Mouse (Mus musculus): ENCODE results near the gene Rnf181. TPM values are rescaled to one million over a fixed set of nuclear protein-coding genes. Genes with fewer than 3 reads are reported as not detected.

Rnf181 gene
- polyA plus RNA-seq, 1 experiment from 2014 or later, result 103 TPM

GRCm38 (mm10) chr6:72340481-72340880 is 26.3 kb downstream of the Rnf181 start:
- ATAC-seq (ENCODE audit: low FRiP score, low TSS enrichment), result no peak
- peaks cover 48% of the 10 kb centered on the region for H3K36me3 ChIP-seq (ENCODE audit: control insufficient read depth, insufficient read depth, low read length)
- WGBS, result 57% methylated on average over 2 of the region's 2 CpGs

GRCm38 (mm10) chr6:72333111-72333510 is 33.6 kb downstream of the Rnf181 start:
- Histone ChIP-seq H3K27me3 (ENCODE audit: control insufficient read depth, insufficient read depth, low read length) (no peaks in the 10 kb centered on the region), H3K36me3 (ENCODE audit: control insufficient read depth, insufficient read depth, low read length) (peaks cover 78% of the 10 kb centered on the region), H3K4me3 (ENCODE audit: low read length) (no peak overlapping the region), H3K4me2 (replicated peaks; ENCODE audit: low read depth, low read length) (no peak overlapping the region), H3K9me3 (ENCODE audit: control insufficient read depth, low read length) (no peaks in the 10 kb centered on the region), H3K9ac (ENCODE audit: low read depth, low read length) (no peak overlapping the region), H3K27ac (ENCODE audit: low read depth, low read length) (no peak overlapping the region), H3K4me1 (ENCODE audit: control insufficient read depth, insufficient read depth, low read length) (no peaks in the 10 kb centered on the region)
- ATAC-seq (ENCODE audit: low FRiP score, low TSS enrichment), result no peak
- 70% methylated on average over 5 of the region's 5 CpGs for WGBS

More at GRCm38 (mm10) chr6:72340481-72340880, 26.3 kb downstream of the Rnf181 start:
- H3K9me3 ChIP-seq (ENCODE audit: control insufficient read depth, low read length), result no peaks in the 10 kb centered on the region
- H3K4me1 ChIP-seq (ENCODE audit: control insufficient read depth, insufficient read depth, low read length), result peaks cover 14% of the 10 kb centered on the region
- H3K4me3 ChIP-seq (ENCODE audit: low read length), result no peak overlapping the region
- H3K9ac ChIP-seq (ENCODE audit: low read depth, low read length), result no peak overlapping the region
- no peaks in the 10 kb centered on the region for H3K27me3 ChIP-seq (ENCODE audit: control insufficient read depth, insufficient read depth, low read length)
- H3K4me2 ChIP-seq (replicated peaks; ENCODE audit: low read depth, low read length), result no peak overlapping the region
- no peak overlapping the region for H3K27ac ChIP-seq (ENCODE audit: low read depth, low read length)

- Histone ChIP-seq H3K9ac (ENCODE audit: low read depth, low read length) (no peak overlapping the region), H3K36me3 (ENCODE audit: control insufficient read depth, insufficient read depth, low read length) (peaks cover 74% of the 10 kb centered on the region), H3K27me3 (ENCODE audit: control insufficient read depth, insufficient read depth, low read length) (no peaks in the 10 kb centered on the region), H3K9me3 (ENCODE audit: control insufficient read depth, low read length) (no peaks in the 10 kb centered on the region), H3K4me2 (replicated peaks; ENCODE audit: low read depth, low read length) (no peak overlapping the region), H3K4me1 (ENCODE audit: control insufficient read depth, insufficient read depth, low read length) (no peaks in the 10 kb centered on the region), H3K27ac (ENCODE audit: low read depth, low read length) (no peak overlapping the region), H3K4me3 (ENCODE audit: low read length) (no peak overlapping the region)
- ATAC-seq (ENCODE audit: low FRiP score, low TSS enrichment), result no peak
- WGBS, result 94% methylated on average over 4 of the region's 4 CpGs
Measured at GRCm38 (mm10) chr6:72330133-72330532, 36.6 kb downstream of the Rnf181 start.

GRCm38 (mm10) chr6:72329019-72329418 is 37.7 kb downstream of the Rnf181 start:
- Histone ChIP-seq H3K4me2 (replicated peaks; ENCODE audit: low read depth, low read length) (no peak overlapping the region), H3K27me3 (ENCODE audit: control insufficient read depth, insufficient read depth, low read length) (no peaks in the 10 kb centered on the region), H3K27ac (ENCODE audit: low read depth, low read length) (no peak overlapping the region), H3K4me3 (ENCODE audit: low read length) (no peak overlapping the region), H3K9ac (ENCODE audit: low read depth, low read length) (no peak overlapping the region), H3K4me1 (ENCODE audit: control insufficient read depth, insufficient read depth, low read length) (no peaks in the 10 kb centered on the region), H3K9me3 (ENCODE audit: control insufficient read depth, low read length) (no peaks in the 10 kb centered on the region), H3K36me3 (ENCODE audit: control insufficient read depth, insufficient read depth, low read length) (peaks cover 82% of the 10 kb centered on the region)
- ATAC-seq (ENCODE audit: low FRiP score, low TSS enrichment), result no peak
- 93% methylated on average over 5 of the region's 5 CpGs for WGBS

DNA sequence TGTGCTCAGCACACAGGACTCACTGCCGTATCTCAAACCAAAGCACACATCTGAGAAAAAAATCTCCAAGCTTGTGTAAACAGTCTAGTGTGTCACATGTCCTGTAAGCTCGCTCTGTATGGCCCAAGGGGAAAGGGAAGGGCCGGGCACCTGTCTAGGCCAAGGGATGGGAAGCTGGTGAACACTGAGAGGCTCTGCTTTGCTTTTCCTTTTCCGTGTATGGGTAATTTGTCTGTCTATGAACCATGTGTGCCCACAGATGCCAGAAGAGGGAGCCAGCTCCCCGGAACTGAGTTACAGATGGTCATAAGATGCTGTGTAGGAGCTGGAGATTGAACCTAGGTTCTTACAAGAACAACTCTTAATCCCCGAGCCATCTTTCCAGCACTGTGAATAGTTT is 40.5 kb downstream of the Rnf181 start:
- no peak overlapping the region for H3K4me2 ChIP-seq (replicated peaks; ENCODE audit: low read depth, low read length)
- WGBS, result 77% methylated on average over 6 of the region's 6 CpGs
- H3K36me3 ChIP-seq (ENCODE audit: control insufficient read depth, insufficient read depth, low read length), result peaks cover 82% of the 10 kb centered on the region

GRCm38 (mm10) chr6:72323786-72324508 is 42.8 kb downstream of the Rnf181 start:
- H3K9ac ChIP-seq (ENCODE audit: low read depth, low read length), result no peak overlapping the region
- ATAC-seq (ENCODE audit: low FRiP score, low TSS enrichment), result no peak
- H3K27ac ChIP-seq (ENCODE audit: low read depth, low read length), result no peak overlapping the region
- H3K4me2 ChIP-seq (replicated peaks; ENCODE audit: low read depth, low read length), result no peak overlapping the region
- H3K4me1 ChIP-seq (ENCODE audit: control insufficient read depth, insufficient read depth, low read length), result no peaks in the 10 kb centered on the region
- WGBS, result 94% methylated on average over 6 of the region's 6 CpGs
- H3K27me3 ChIP-seq (ENCODE audit: control insufficient read depth, insufficient read depth, low read length), result no peaks in the 10 kb centered on the region
- H3K4me3 ChIP-seq (ENCODE audit: low read length), result no peak overlapping the region
- no peaks in the 10 kb centered on the region for H3K9me3 ChIP-seq (ENCODE audit: control insufficient read depth, low read length)
- peaks cover 91% of the 10 kb centered on the region for H3K36me3 ChIP-seq (ENCODE audit: control insufficient read depth, insufficient read depth, low read length)

More for the DNA sequence above, 40.5 kb downstream of the Rnf181 start:
- Histone ChIP-seq H3K9me3 (ENCODE audit: control insufficient read depth, low read length) (no peaks in the 10 kb centered on the region), H3K4me3 (ENCODE audit: low read length) (no peak overlapping the region), H3K27me3 (ENCODE audit: control insufficient read depth, insufficient read depth, low read length) (no peaks in the 10 kb centered on the region), H3K4me1 (ENCODE audit: control insufficient read depth, insufficient read depth, low read length) (no peaks in the 10 kb centered on the region), H3K9ac (ENCODE audit: low read depth, low read length) (no peak overlapping the region), H3K27ac (ENCODE audit: low read depth, low read length) (no peak overlapping the region)
- ATAC-seq (ENCODE audit: low FRiP score, low TSS enrichment), result no peak

DNA sequence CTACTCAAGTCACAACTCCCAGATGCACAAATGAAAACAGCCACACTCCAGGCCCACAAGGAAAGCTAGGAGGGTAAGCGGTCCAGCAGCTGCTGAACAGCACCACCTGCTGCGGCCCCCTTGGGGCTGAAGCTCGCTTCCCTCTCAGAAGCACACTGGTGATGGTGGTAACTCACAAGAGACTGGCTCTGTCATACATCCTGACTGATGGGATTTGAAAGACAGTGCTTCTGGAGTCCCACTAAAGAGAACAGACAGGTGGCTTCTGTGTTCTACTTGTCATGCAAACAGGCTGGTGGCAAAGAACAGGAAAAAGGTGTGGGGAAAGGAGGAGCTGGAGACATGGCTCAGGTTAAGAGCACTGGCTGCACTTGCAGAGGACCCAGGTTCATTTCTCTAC is 43.8 kb downstream of the Rnf181 start:
- ATAC-seq (ENCODE audit: low FRiP score, low TSS enrichment), result no peak
- H3K27ac ChIP-seq (ENCODE audit: low read depth, low read length), result no peak overlapping the region
- H3K9ac ChIP-seq (ENCODE audit: low read depth, low read length), result no peak overlapping the region
- no peaks in the 10 kb centered on the region for H3K4me1 ChIP-seq (ENCODE audit: control insufficient read depth, insufficient read depth, low read length)
- H3K9me3 ChIP-seq (ENCODE audit: control insufficient read depth, low read length), result no peaks in the 10 kb centered on the region
- H3K36me3 ChIP-seq (ENCODE audit: control insufficient read depth, insufficient read depth, low read length), result peaks cover 91% of the 10 kb centered on the region
- H3K4me3 ChIP-seq (ENCODE audit: low read length), result no peak overlapping the region
- 91% methylated on average over 3 of the region's 3 CpGs for WGBS
- H3K27me3 ChIP-seq (ENCODE audit: control insufficient read depth, insufficient read depth, low read length), result no peaks in the 10 kb centered on the region
- H3K4me2 ChIP-seq (replicated peaks; ENCODE audit: low read depth, low read length), result no peak overlapping the region

DNA sequence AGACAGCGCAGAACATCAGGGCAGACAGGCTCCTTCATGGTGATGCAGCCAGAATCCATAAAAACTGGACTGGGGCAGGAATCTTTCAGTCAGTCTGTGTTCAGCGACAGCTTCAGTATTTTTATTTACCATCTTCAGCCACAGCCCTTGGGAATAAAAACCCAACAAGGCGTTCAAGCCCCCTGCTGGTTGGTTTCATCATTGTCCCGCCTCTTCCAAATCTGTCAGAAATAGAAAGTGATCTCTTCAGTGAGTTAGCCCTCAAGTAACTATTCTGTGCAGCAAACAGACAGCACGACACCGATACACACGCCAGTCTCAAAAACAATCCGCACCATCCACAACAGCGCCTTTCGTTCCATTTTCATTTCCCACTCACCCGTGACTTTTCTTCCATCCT is 47.7 kb downstream of the Rnf181 start:
- Histone ChIP-seq H3K4me3 (ENCODE audit: low read length) (no peak overlapping the region), H3K4me2 (replicated peaks; ENCODE audit: low read depth, low read length) (no peak overlapping the region), H3K36me3 (ENCODE audit: control insufficient read depth, insufficient read depth, low read length) (peaks cover 74% of the 10 kb centered on the region), H3K4me1 (ENCODE audit: control insufficient read depth, insufficient read depth, low read length) (no peaks in the 10 kb centered on the region), H3K27me3 (ENCODE audit: control insufficient read depth, insufficient read depth, low read length) (no peaks in the 10 kb centered on the region), H3K9ac (ENCODE audit: low read depth, low read length) (no peak overlapping the region), H3K27ac (ENCODE audit: low read depth, low read length) (no peak overlapping the region), H3K9me3 (ENCODE audit: control insufficient read depth, low read length) (no peaks in the 10 kb centered on the region)
- ATAC-seq (ENCODE audit: low FRiP score, low TSS enrichment), result no peak
- WGBS, result 81% methylated on average over 11 of the region's 11 CpGs

- Histone ChIP-seq H3K9me3 (ENCODE audit: control insufficient read depth, low read length) (no peaks in the 10 kb centered on the region), H3K4me2 (replicated peaks; ENCODE audit: low read depth, low read length) (no peak overlapping the region), H3K4me3 (ENCODE audit: low read length) (no peak overlapping the region), H3K36me3 (ENCODE audit: control insufficient read depth, insufficient read depth, low read length) (peaks cover 68% of the 10 kb centered on the region), H3K27me3 (ENCODE audit: control insufficient read depth, insufficient read depth, low read length) (no peaks in the 10 kb centered on the region), H3K27ac (ENCODE audit: low read depth, low read length) (no peak overlapping the region), H3K4me1 (ENCODE audit: control insufficient read depth, insufficient read depth, low read length) (no peaks in the 10 kb centered on the region), H3K9ac (ENCODE audit: low read depth, low read length) (no peak overlapping the region)
- 86% methylated on average over 5 of the region's 5 CpGs for WGBS
- ATAC-seq (ENCODE audit: low FRiP score, low TSS enrichment), result no peak
Measured at GRCm38 (mm10) chr6:72318440-72318839, 48.3 kb downstream of the Rnf181 start.
